Mouse (Mus musculus): ENCODE results near the gene Tgoln1.

DNA sequence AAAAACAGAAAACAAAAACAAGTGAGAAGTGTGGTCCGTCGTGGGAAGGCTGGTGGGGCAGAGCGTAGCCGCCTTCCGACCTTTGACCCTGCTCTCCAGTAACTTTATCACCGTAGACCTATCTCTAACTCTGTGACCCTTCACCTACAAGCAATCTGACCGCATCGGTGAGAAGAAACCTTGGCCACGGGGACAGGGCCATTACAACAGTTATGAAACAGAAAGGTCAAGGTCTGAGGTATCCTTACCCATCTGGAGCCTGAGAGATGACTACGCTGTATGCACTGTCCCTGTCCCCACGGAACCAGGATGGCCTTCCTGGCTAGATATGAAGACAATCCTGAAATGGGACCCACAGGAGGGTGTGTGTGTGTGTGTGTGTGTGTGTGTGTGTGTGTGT lies 32.6 kb downstream of the Tgoln1 start:
- TF ChIP-seq CTCF (IDR thresholded peaks at IDR 0.05; ENCODE audit: low read depth), result no peak
- 0 out of 2 replicates have a peak, but pooled peaks have one; percentile 22 for TF ChIP-seq EP300 (IDR thresholded peaks at IDR 0.05; ENCODE audit: low read depth)

Data from liver, postnatal 0 days (tissue).